Mouse (Mus musculus): ENCODE measurements around the gene D7Ertd443e. TPM values are rescaled to one million over a fixed set of nuclear protein-coding genes. Genes with fewer than 3 reads are reported as not detected.

D7Ertd443e gene
- total and polyA plus RNA-seq, 3 experiments, result not detected

DNA sequence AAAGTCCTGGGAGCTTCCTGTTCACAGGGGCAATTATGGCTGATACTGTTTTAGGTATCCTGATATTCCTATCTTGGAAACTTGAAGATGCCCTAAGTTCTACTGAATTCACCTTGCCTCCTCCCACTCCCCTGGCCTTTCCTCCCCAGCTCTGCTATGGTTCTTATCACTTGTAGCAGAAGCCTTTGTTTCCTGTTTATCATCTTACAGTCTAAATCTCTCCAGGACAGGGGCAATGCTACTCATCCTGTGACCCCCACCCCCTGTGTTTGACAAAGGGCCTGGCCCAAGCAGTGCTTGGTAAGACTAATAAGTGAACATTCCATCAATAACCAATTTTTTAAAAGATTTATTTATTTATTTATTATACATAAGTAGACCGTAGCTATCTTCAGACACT lies 144.9 kb downstream of the D7Ertd443e start:
- no peaks in the 10 kb centered on the region for H3K36me3 ChIP-seq (replicated peaks in 1 of 2; ENCODE audit: control insufficient read depth in 1 of 2, insufficient read depth in 1 of 2, low read length in 1 of 2)
- no peaks in the 10 kb centered on the region for H3K27me3 ChIP-seq (replicated peaks)
- TF ChIP-seq ZKSCAN1 (IDR thresholded peaks at IDR 0.05; ENCODE audit: borderline replicate concordance, low read depth, low read length), result no peak
- TF ChIP-seq USF2 (conservative IDR thresholded peaks at IDR 0.05; ENCODE audit: low read depth, low read length), result no peak
- TF ChIP-seq MAFK (IDR thresholded peaks at IDR 0.05; ENCODE audit: insufficient replicate concordance, low read length), result no peak
- no peak for TF ChIP-seq KAT2A (IDR thresholded peaks at IDR 0.05; ENCODE audit: insufficient replicate concordance, low read length)
- TF ChIP-seq ZMIZ1 (IDR thresholded peaks at IDR 0.05; ENCODE audit: low read depth, low read length), result no peak
- H3K27ac ChIP-seq (ENCODE audit: insufficient read depth, low read depth), result no peak overlapping the region
- H3K4me2 ChIP-seq (ENCODE audit: insufficient read depth, low read depth, poor library complexity, severe bottlenecking), result no peak overlapping the region
- H3K9ac ChIP-seq (ENCODE audit: insufficient read depth, low read depth), result no peak overlapping the region
- DNase-seq (ENCODE audit: extremely low read depth), result no peak
- dilution Hi-C loops (cut with MboI; ENCODE audit: extremely low pct_ligation_motif_present, extremely low pct_unique_long_range_greater_than_20kb, low sequenced_read_pairs) (no loop called here), in situ Hi-C loops (cut with MboI; ENCODE audit: low pct_ligation_motif_present, low pct_unique_long_range_greater_than_20kb, low sequenced_read_pairs) (no loop called here)
- peaks cover 69% of the 10 kb centered on the region for H3K9me3 ChIP-seq (replicated peaks; ENCODE audit: low read length)
- no peaks in the 10 kb centered on the region for H3K4me1 ChIP-seq (ENCODE audit: control insufficient read depth in 1 of 2, insufficient read depth in 2 of 2)
- no peaks in the 10 kb centered on the region for H3K79me2 ChIP-seq (replicated peaks; ENCODE audit: control insufficient read depth, extremely low read depth, insufficient read depth, poor library complexity, severe bottlenecking)
- no peak overlapping the region for H3K4me3 ChIP-seq (replicated peaks in 1 of 3; ENCODE audit: low read depth in 2 of 3, low read length in 2 of 3, poor library complexity in 1 of 3)

DNA sequence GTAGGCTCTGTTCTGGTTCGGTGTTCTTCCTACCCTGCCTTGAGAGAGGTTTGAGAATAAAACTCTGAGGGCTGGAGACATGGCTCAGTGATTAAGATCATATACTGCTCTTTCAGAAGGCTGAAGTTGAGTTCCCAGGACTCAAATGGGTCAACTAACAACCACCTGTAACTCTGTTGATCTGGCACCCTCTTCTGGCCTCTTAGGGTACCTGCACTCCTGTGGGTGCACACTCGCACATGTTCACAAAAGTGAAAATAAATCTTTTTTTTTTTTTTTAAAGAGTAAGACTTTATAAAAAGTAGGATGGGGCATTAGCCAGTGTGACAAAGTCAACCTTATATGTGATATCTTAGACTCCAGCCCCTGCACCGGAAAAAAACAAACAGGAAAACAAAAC lies 146.6 kb downstream of the D7Ertd443e start:
- dilution Hi-C loops (cut with MboI; ENCODE audit: extremely low pct_ligation_motif_present, extremely low pct_unique_long_range_greater_than_20kb, low sequenced_read_pairs) (no loop called here), in situ Hi-C loops (cut with MboI; ENCODE audit: low pct_ligation_motif_present, low pct_unique_long_range_greater_than_20kb, low sequenced_read_pairs) (no loop called here)
- no peak for DNase-seq (ENCODE audit: extremely low read depth)
- TF ChIP-seq MXI1 (IDR thresholded peaks at IDR 0.05; ENCODE audit: low read depth, low read length), result no peak
- no peak for TF ChIP-seq EP300 (IDR thresholded peaks at IDR 0.05; ENCODE audit: low read length)
- TF ChIP-seq TBP (conservative IDR thresholded peaks at IDR 0.05; ENCODE audit: low read depth, low read length), result no peak
- TF ChIP-seq RCOR1 (conservative IDR thresholded peaks at IDR 0.05; ENCODE audit: low read depth, low read length), result no peak
- no peak for TF ChIP-seq USF2 (conservative IDR thresholded peaks at IDR 0.05; ENCODE audit: low read depth, low read length)
- TF ChIP-seq IRF4 (IDR thresholded peaks at IDR 0.05; ENCODE audit: low read depth, low read length), result no peak
- TF ChIP-seq E2F4 (IDR thresholded peaks at IDR 0.05; ENCODE audit: insufficient replicate concordance, low read depth, low read length), result no peak
- TF ChIP-seq RAD21 (IDR thresholded peaks at IDR 0.05; ENCODE audit: low read depth, low read length), result no peak
- TF ChIP-seq MAZ (IDR thresholded peaks at IDR 0.05; ENCODE audit: low read depth, low read length), result no peak
- no peak for TF ChIP-seq MAFK (IDR thresholded peaks at IDR 0.05; ENCODE audit: insufficient replicate concordance, low read length)
- no peak for TF ChIP-seq TCF12 (IDR thresholded peaks at IDR 0.05; ENCODE audit: low read depth, low read length)
- TF ChIP-seq ZKSCAN1 (IDR thresholded peaks at IDR 0.05; ENCODE audit: borderline replicate concordance, low read depth, low read length), result no peak
- no peak for TF ChIP-seq GABPA (IDR thresholded peaks at IDR 0.05; ENCODE audit: insufficient replicate concordance, low read depth, low read length)
- no peak for TF ChIP-seq JUND (conservative IDR thresholded peaks at IDR 0.05; ENCODE audit: low read depth, low read length)
- TF ChIP-seq MEF2A (IDR thresholded peaks at IDR 0.05; ENCODE audit: borderline replicate concordance, low read depth, low read length), result no peak
- TF ChIP-seq NRF1 (IDR thresholded peaks at IDR 0.05; ENCODE audit: low read depth, low read length), result no peak
- no peak for TF ChIP-seq USF1 (IDR thresholded peaks at IDR 0.05; ENCODE audit: low read depth, low read length)
- no peak for TF ChIP-seq CHD2 (IDR thresholded peaks at IDR 0.05; ENCODE audit: low read length)
- no peak for TF ChIP-seq BHLHE40 (IDR thresholded peaks at IDR 0.05; ENCODE audit: low read depth, low read length)
- TF ChIP-seq ZC3H11A (IDR thresholded peaks at IDR 0.05; ENCODE audit: low read depth, low read length), result no peak
- Histone ChIP-seq H3K36me3 (replicated peaks in 1 of 2; ENCODE audit: control insufficient read depth in 1 of 2, insufficient read depth in 1 of 2, low read length in 1 of 2) (no peaks in the 10 kb centered on the region), H3K4me2 (ENCODE audit: insufficient read depth, low read depth, poor library complexity, severe bottlenecking) (no peak overlapping the region), H3K27me3 (replicated peaks) (no peaks in the 10 kb centered on the region), H3K9ac (ENCODE audit: insufficient read depth, low read depth) (no peak overlapping the region), H3K27ac (ENCODE audit: insufficient read depth, low read depth) (no peak overlapping the region), H3K9me3 (replicated peaks; ENCODE audit: low read length) (peaks cover 63% of the 10 kb centered on the region), H3K4me3 (replicated peaks in 1 of 3; ENCODE audit: low read depth in 2 of 3, low read length in 2 of 3, poor library complexity in 1 of 3) (no peak overlapping the region), H3K4me1 (ENCODE audit: control insufficient read depth in 1 of 2, insufficient read depth in 2 of 2) (no peaks in the 10 kb centered on the region), H3K79me2 (replicated peaks; ENCODE audit: control insufficient read depth, extremely low read depth, insufficient read depth, poor library complexity, severe bottlenecking) (no peaks in the 10 kb centered on the region)

Data from CH12.LX (cell line).